Mouse (Mus musculus) CH12.LX (cell line): ENCODE results near the gene Chuk. TPM values are rescaled to one million over a fixed set of nuclear protein-coding genes. Genes with fewer than 3 reads are reported as not detected.

Experiments used
- DNase-seq: peaks from one replicate; pipeline ENCODE4 v3.0.0-alpha.2; 2013; ENCODE audit errors: extremely low read depth
- H3K27ac ChIP-seq: 2 replicates; pipeline ENCODE4 v1.5.1; 2012; ENCODE audit warnings: low read depth, mild to moderate bottlenecking, control low read depth, moderate library complexity; ENCODE audit not compliant: insufficient read depth
- H3K27me3 ChIP-seq: replicated peaks from 2 replicates; pipeline ENCODE3; 2012; ENCODE audit warnings: inconsistent platforms
- H3K36me3 ChIP-seq, 2 experiments: replicated peaks in 1 of 2; 2 replicates each; pipeline versions ENCODE3 to v1.6.1; 2012; ENCODE audit warnings: inconsistent platforms in 1 of 2, low read length in 1 of 2, mild to moderate bottlenecking in 1 of 2, mixed read lengths in 1 of 2, moderate library complexity in 1 of 2; ENCODE audit not compliant: control insufficient read depth in 1 of 2, insufficient read depth in 1 of 2
- H3K4me1 ChIP-seq, 2 experiments: 2 replicates each; pipeline ENCODE4 v1.6.1; 2012; ENCODE audit warnings: inconsistent platforms in 1 of 2, moderate library complexity in 1 of 2; ENCODE audit not compliant: insufficient read depth in 2 of 2, control insufficient read depth in 1 of 2
- H3K4me2 ChIP-seq: 2 replicates; pipeline ENCODE4 v1.6.1; 2012; ENCODE audit warnings: low read depth, mild to moderate bottlenecking, control low read depth; ENCODE audit not compliant: poor library complexity, insufficient read depth, severe bottlenecking
- H3K4me3 ChIP-seq, 3 experiments: fragments of 150-350 bp in 1 of 3; sonication (generic) in 1 of 3; replicated peaks in 1 of 3; 2 replicates each; pipeline versions ENCODE3 to v1.5.1; 2011 to 2012; ENCODE audit warnings: low read depth in 2 of 3, low read length in 2 of 3, mild to moderate bottlenecking in 2 of 3, moderate library complexity in 2 of 3, control low read depth in 1 of 3, improper control_type of control experiment in 1 of 3, inconsistent platforms in 1 of 3, mixed read lengths in 1 of 3; ENCODE audit not compliant: poor library complexity in 1 of 3
- H3K79me2 ChIP-seq: replicated peaks from 2 replicates; pipeline ENCODE4 v1.6.1; 2012; ENCODE audit warnings: mild to moderate bottlenecking, moderate library complexity; ENCODE audit not compliant: control insufficient read depth, poor library complexity, insufficient read depth, severe bottlenecking; ENCODE audit errors: extremely low read depth
- H3K9ac ChIP-seq: 2 replicates; pipeline ENCODE4 v1.6.1; 2012; ENCODE audit warnings: low read depth, mild to moderate bottlenecking, control low read depth, moderate library complexity; ENCODE audit not compliant: insufficient read depth
- H3K9me3 ChIP-seq: replicated peaks from 2 replicates; pipeline ENCODE3; 2012; ENCODE audit warnings: low read length, inconsistent platforms, mixed read lengths
- ETS1 ChIP-seq: conservative IDR thresholded peaks from 2 replicates; pipeline ENCODE4 v1.6.1; 2012; ENCODE audit warnings: low read depth, mild to moderate bottlenecking, inconsistent platforms, low read length, improper control_type of control experiment, moderate library complexity
- JUN ChIP-seq: IDR thresholded peaks from 2 replicates; pipeline ENCODE4 v1.6.1; 2011; ENCODE audit warnings: low read depth, mild to moderate bottlenecking, low read length, improper control_type of control experiment, moderate library complexity; ENCODE audit not compliant: insufficient read depth
- MAFK ChIP-seq: IDR thresholded peaks from 2 replicates; pipeline ENCODE4 v1.6.1; 2011; ENCODE audit warnings: low read length, improper control_type of control experiment; ENCODE audit not compliant: insufficient replicate concordance
- MAX ChIP-seq: IDR thresholded peaks from 2 replicates; pipeline ENCODE4 v1.6.1; 2011; ENCODE audit warnings: low read length, improper control_type of control experiment
- MEF2A ChIP-seq: IDR thresholded peaks from 2 replicates; pipeline ENCODE4 v1.6.1; 2014; ENCODE audit warnings: low read depth, mild to moderate bottlenecking, inconsistent platforms, low read length, improper control_type of control experiment, borderline replicate concordance
- MXI1 ChIP-seq: IDR thresholded peaks from 2 replicates; pipeline ENCODE4 v1.6.1; 2011; ENCODE audit warnings: mild to moderate bottlenecking, low read depth, low read length, improper control_type of control experiment
- POLR2A ChIP-seq: IDR thresholded peaks from 2 replicates; pipeline ENCODE4 v1.6.1; 2011; ENCODE audit warnings: low read depth, mild to moderate bottlenecking, improper control_type of control experiment, low read length
- POLR2AphosphoS2 ChIP-seq: IDR thresholded peaks from 2 replicates; pipeline ENCODE4 v1.6.1; 2011; ENCODE audit warnings: low read depth, low read length, improper control_type of control experiment
- SIN3A ChIP-seq: IDR thresholded peaks from 2 replicates; pipeline ENCODE4 v1.6.1; 2012; ENCODE audit warnings: low read length, improper control_type of control experiment, inconsistent platforms
- TBP ChIP-seq: conservative IDR thresholded peaks from 2 replicates; pipeline ENCODE4 v1.6.1; 2011; ENCODE audit warnings: low read depth, low read length, improper control_type of control experiment
- TCF12 ChIP-seq: IDR thresholded peaks from 2 replicates; pipeline ENCODE4 v1.6.1; 2014; ENCODE audit warnings: low read depth, mild to moderate bottlenecking, inconsistent platforms, low read length, improper control_type of control experiment
- USF1 ChIP-seq: IDR thresholded peaks from 2 replicates; pipeline ENCODE4 v1.6.1; 2014; ENCODE audit warnings: low read depth, mild to moderate bottlenecking, inconsistent platforms, low read length, improper control_type of control experiment
- USF2 ChIP-seq: conservative IDR thresholded peaks from 2 replicates; pipeline ENCODE4 v1.6.1; 2011; ENCODE audit warnings: low read depth, low read length, improper control_type of control experiment
- ZC3H11A ChIP-seq: IDR thresholded peaks from 2 replicates; pipeline ENCODE4 v1.6.1; 2012; ENCODE audit warnings: low read depth, mild to moderate bottlenecking, inconsistent platforms, low read length, improper control_type of control experiment
- ZKSCAN1 ChIP-seq: IDR thresholded peaks from 2 replicates; pipeline ENCODE4 v1.6.1; 2012; ENCODE audit warnings: low read depth, inconsistent platforms, low read length, improper control_type of control experiment, borderline replicate concordance
- dilution Hi-C: fragments of 300-500 bp; cut with MboI; formaldehyde crosslinking; loops from 2 replicates; pipeline ENCODE4 v1.14.3; 2020; ENCODE audit warnings: low sequenced_read_pairs; ENCODE audit not compliant: extremely low pct_unique_long_range_greater_than_20kb, extremely low pct_ligation_motif_present
- in situ Hi-C: fragments of 300-500 bp; cut with MboI; formaldehyde crosslinking; loops from 3 replicates; pipeline ENCODE4 v1.14.3; 2019; ENCODE audit warnings: low sequenced_read_pairs, low pct_ligation_motif_present, low pct_unique_long_range_greater_than_20kb, mixed read lengths
- polyA plus RNA-seq: library from polyadenylated mRNA; unstranded; fragments of >175 nt; gene quantifications from 2 replicates; pipeline ENCODE4 v1.2.1, GENCODE M21; 2012; ENCODE audit warnings: low read depth; ENCODE audit not compliant: insufficient read length
- total RNA-seq, 2 experiments: library from RNA; depleted of rRNA; stranded (reverse); fragments of 300-350 nt in 1 of 2; fragments of >200 nt in 1 of 2; gene quantifications; 2 replicates each; pipeline ENCODE4 v1.2.3; 2012 to 2014

Chuk gene
- total and polyA plus RNA-seq, 3 experiments: 36.9 to 82.4 (median 42.7) TPM

GRCm38 (mm10) chr19:44026956-44027530 is 80.2 kb downstream of the Chuk start:
- Histone ChIP-seq H3K4me2 (no peak overlapping the region), H3K27me3 (no peaks in the 10 kb centered on the region), H3K79me2 (no peaks in the 10 kb centered on the region), H3K9me3 (no peaks in the 10 kb centered on the region), H3K9ac (no peak overlapping the region), H3K27ac (no peak overlapping the region), H3K4me3 (no peak overlapping the region), H3K36me3 (peaks cover 0 to 4% of the 10 kb centered on the region in 2 experiments), H3K4me1 (peaks cover 0 to 10% of the 10 kb centered on the region in 2 experiments; a peak in 2 of 4 replicates)
- TF ChIP-seq SIN3A (no peak), MXI1 (no peak), TCF12 (no peak), ETS1 (no peak), MAX (no peak), ZC3H11A (no peak), JUN (no peak), MAFK (no peak), TBP (no peak), USF2 (no peak), ZKSCAN1 (no peak), POLR2A (no peak)
- no peak for DNase-seq
- in situ Hi-C loops: no loop called here
- dilution Hi-C loops: no loop called here

GRCm38 (mm10) chr19:44024921-44025585 is 82.2 kb downstream of the Chuk start:
- no peaks in the 10 kb centered on the region for H3K9me3 ChIP-seq
- TF ChIP-seq MEF2A: no peak
- TF ChIP-seq POLR2AphosphoS2: no peak
- no peak for TF ChIP-seq USF1
- no peak for TF ChIP-seq TCF12
- TF ChIP-seq MXI1: no peak
- no peak overlapping the region for H3K27ac ChIP-seq
- no peaks in the 10 kb centered on the region for H3K36me3 ChIP-seq
- no peaks in the 10 kb centered on the region for H3K27me3 ChIP-seq
- in situ Hi-C loops: no loop called here
- no peak for DNase-seq
- no peak overlapping the region for H3K9ac ChIP-seq
- no peak overlapping the region for H3K4me2 ChIP-seq
- no peak overlapping the region for H3K4me3 ChIP-seq
- H3K79me2 ChIP-seq: no peaks in the 10 kb centered on the region
- dilution Hi-C loops: no loop called here
- peaks cover 0 to 10% of the 10 kb centered on the region in 2 experiments; a peak in 2 of 4 replicates for H3K4me1 ChIP-seq

Other genes with a start within 250 kb of the Chuk start
- gene Dnmbp, start 167.3 kb downstream of the Chuk start, total RNA-seq (2012; rRNA removed): 2.3 and 2.6 TPM in 2 replicates
- 1.8 and 1.9 TPM in 2 replicates for gene Dnmbp, start 167.3 kb downstream of the Chuk start, total RNA-seq (2014; rRNA removed)
- gene Dnmbp, start 167.3 kb downstream of the Chuk start, polyA plus RNA-seq: 4.7 and 5.4 TPM in 2 replicates
- 0.13 and 0.17 TPM in 2 replicates for gene Cpn1, start 120.9 kb downstream of the Chuk start, total RNA-seq (2012; rRNA removed)
- gene Cpn1, start 120.9 kb downstream of the Chuk start, total RNA-seq (2014; rRNA removed): 0.34 and 0.45 TPM in 2 replicates
- 0.83 and 1.0 TPM in 2 replicates for gene Cpn1, start 120.9 kb downstream of the Chuk start, polyA plus RNA-seq
- not detected in 2 replicates for gene Cyp2c23, start 78.3 kb downstream of the Chuk start, total RNA-seq (2012; rRNA removed)
- gene Cyp2c23, start 78.3 kb downstream of the Chuk start, total RNA-seq (2014; rRNA removed): 0.13 TPM in 1 of 2 replicates, not detected in the other
- 0.11 and 0.12 TPM in 2 replicates for gene Cyp2c23, start 78.3 kb downstream of the Chuk start, polyA plus RNA-seq
- gene Erlin1, start 37.7 kb downstream of the Chuk start, total RNA-seq (2012; rRNA removed): 9.3 and 9.7 TPM in 2 replicates
- gene Erlin1, start 37.7 kb downstream of the Chuk start, total RNA-seq (2014; rRNA removed): 26.6 TPM in 2 replicates
- gene Erlin1, start 37.7 kb downstream of the Chuk start, polyA plus RNA-seq: 22.7 and 25.9 TPM in 2 replicates
- gene Cwf19l1, start 28.4 kb upstream of the Chuk start, total RNA-seq (2012; rRNA removed): 11.0 and 15.2 TPM in 2 replicates
- 27.8 and 30.4 TPM in 2 replicates for gene Cwf19l1, start 28.4 kb upstream of the Chuk start, total RNA-seq (2014; rRNA removed)
- gene Cwf19l1, start 28.4 kb upstream of the Chuk start, polyA plus RNA-seq: 45.0 and 45.9 TPM in 2 replicates
- gene Bloc1s2, start 39.0 kb upstream of the Chuk start, total RNA-seq (2012; rRNA removed): 115 and 117 TPM in 2 replicates
- gene Bloc1s2, start 39.0 kb upstream of the Chuk start, total RNA-seq (2014; rRNA removed): 92.4 and 107 TPM in 2 replicates
- 96.3 and 101 TPM in 2 replicates for gene Bloc1s2, start 39.0 kb upstream of the Chuk start, polyA plus RNA-seq
- 0.04 TPM in 1 of 2 replicates, not detected in the other for gene Pkd2l1, start 85.0 kb upstream of the Chuk start, total RNA-seq (2012; rRNA removed)
- gene Pkd2l1, start 85.0 kb upstream of the Chuk start, total RNA-seq (2014; rRNA removed): not detected in 2 replicates
- 0.07 TPM in 2 replicates for gene Pkd2l1, start 85.0 kb upstream of the Chuk start, polyA plus RNA-seq
- gene Scd3, start 95.8 kb upstream of the Chuk start, total RNA-seq (2012; rRNA removed): 0.04 TPM in 1 of 2 replicates, not detected in the other
- not detected in 2 replicates for gene Scd3, start 95.8 kb upstream of the Chuk start, total RNA-seq (2014; rRNA removed)
- 0.11 TPM in 1 of 2 replicates, not detected in the other for gene Scd3, start 95.8 kb upstream of the Chuk start, polyA plus RNA-seq
- gene Scd2, start 186.2 kb upstream of the Chuk start, total RNA-seq (2012; rRNA removed): 204 and 212 TPM in 2 replicates
- 123 and 205 TPM in 2 replicates for gene Scd2, start 186.2 kb upstream of the Chuk start, total RNA-seq (2014; rRNA removed)
- 274 and 408 TPM in 2 replicates for gene Scd2, start 186.2 kb upstream of the Chuk start, polyA plus RNA-seq
- 0.08 TPM in 1 of 2 replicates, not detected in the other for gene Scd4, start 225.6 kb upstream of the Chuk start, total RNA-seq (2012; rRNA removed)
- 0.18 TPM in 1 of 2 replicates, not detected in the other for gene Scd4, start 225.6 kb upstream of the Chuk start, total RNA-seq (2014; rRNA removed)
- gene Scd4, start 225.6 kb upstream of the Chuk start, polyA plus RNA-seq: 0.10 and 0.11 TPM in 2 replicates